Mouse (Mus musculus): ENCODE results near the gene Rpl28.

GRCm38 (mm10) chr7:4747156-4747899 lies 45.3 kb upstream of the Rpl28 start:
- TF ChIP-seq CTCF (IDR thresholded peaks at IDR 0.05; ENCODE audit: control insufficient read depth, insufficient read depth, insufficient read length) (no peak), MYOG (IDR thresholded peaks at IDR 0.05; ENCODE audit: control insufficient read depth, extremely low read depth, insufficient read length) (no peak), MAX (IDR thresholded peaks at IDR 0.05) (no peak), FOSL1 (IDR thresholded peaks at IDR 0.05; ENCODE audit: insufficient read depth, low read length, poor library complexity, severe bottlenecking) (no peak), MYOD1 (IDR thresholded peaks at IDR 0.05; ENCODE audit: control insufficient read depth, insufficient read length, low read depth) (no peak), USF1 (IDR thresholded peaks at IDR 0.05; ENCODE audit: low read depth) (no peak), CEBPB (IDR thresholded peaks at IDR 0.05; ENCODE audit: low read depth) (no peak)
